Mouse (Mus musculus): Measurements from ENCODE around the gene Il17d.

Il17d gene

DNA sequence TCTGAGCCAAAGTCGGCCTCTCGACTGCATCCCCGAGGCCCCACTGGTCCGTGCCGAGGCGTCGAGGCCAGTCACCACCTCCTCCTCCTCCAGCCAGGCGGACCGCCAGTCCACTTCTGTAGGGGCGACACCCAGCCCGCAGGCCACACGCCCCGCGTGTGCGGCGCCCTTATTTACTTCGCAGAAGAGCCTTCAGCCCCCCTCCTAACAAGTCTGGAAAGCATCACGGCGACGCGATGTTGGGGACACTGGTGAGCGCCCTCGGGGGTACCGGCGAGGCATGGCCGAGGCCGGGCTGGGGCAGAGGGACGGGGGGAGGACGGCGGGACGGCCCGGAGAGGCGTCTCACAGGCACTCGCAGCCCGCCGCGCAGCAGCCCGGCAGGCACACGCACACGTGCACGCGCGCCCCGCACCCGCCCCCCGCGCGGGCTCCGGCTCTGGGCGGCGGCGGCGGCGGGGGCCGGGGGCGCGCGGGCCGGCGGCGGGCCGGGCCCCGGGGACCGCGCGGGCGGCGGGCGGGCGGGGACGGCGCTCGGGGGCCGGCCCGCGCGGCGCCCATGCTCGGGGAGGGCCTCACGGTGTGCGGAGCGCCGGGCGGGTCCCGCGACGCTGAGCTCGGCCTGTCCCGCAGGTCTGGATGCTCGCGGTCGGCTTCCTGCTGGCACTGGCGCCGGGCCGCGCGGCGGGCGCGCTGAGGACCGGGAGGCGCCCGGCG, at the start of gene Il17d:
Gene Il17d (plus strand): TSS at position 107 of the 717 bp plus-strand sequence.
- DNase-seq (ENCODE audit: low spot score), result peak; percentile 67

DNA sequence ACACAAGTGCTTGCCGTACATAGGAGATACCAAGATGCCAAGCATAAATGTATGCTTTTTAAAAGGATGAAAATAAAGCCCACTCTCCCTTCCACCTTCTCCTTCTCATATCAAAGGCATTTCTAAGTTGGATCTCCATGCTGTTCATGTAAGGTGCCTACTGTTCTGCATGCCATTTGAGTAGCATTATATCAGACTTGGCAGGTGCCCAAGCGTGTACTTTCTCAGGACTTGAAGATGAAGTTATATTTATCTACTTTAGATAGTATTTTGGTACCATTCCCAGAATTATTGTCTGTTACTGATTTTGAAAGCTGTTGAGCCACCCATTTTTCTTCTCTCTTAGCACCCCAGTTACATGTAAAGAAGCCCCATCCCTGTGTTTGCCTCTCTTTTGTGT, 49.5 kb upstream of the Il17d start:
- DNase-seq (ENCODE audit: low spot score), result peak; percentile 60

DNA sequence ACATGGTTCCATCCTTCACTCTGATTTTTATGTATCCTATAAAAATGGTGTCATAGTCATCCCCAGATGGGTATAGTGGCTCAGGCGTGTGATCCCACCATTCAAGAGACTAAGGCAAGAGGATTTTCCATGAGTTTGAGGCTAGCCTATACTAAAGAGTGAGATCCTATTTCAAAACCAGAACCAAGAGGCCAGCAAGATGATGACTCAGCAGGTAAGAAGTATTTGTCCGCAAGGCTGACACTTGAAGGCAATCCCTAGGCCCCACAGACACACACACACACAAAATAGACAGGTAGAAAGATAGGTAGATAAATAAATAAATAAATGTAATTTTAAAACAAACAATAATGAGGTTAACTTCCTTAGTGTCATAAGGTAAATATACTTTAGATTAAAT, 42.3 kb upstream of the Il17d start:
- DNase-seq (ENCODE audit: low spot score), result no peak

DNA sequence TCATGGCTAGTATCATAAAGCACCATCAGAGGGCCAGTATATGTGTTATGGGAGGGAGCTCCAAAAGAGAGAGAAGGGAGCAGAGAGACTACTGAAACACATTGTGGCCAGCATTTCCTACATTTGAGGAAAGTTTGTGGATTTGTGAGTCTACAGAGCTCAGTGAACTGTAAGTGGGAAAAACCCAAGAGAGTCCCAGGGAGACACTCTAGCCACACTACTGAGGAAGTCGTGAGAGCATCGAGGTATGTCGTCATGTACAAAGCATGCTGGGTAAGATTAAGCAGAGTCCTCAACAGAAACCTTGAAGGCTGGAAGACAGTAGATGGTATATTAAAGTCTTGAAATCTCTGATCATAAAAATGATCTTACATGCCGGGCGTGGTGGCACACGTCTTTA, 40.4 kb upstream of the Il17d start:
- DNase-seq (ENCODE audit: low spot score), result no peak

DNA sequence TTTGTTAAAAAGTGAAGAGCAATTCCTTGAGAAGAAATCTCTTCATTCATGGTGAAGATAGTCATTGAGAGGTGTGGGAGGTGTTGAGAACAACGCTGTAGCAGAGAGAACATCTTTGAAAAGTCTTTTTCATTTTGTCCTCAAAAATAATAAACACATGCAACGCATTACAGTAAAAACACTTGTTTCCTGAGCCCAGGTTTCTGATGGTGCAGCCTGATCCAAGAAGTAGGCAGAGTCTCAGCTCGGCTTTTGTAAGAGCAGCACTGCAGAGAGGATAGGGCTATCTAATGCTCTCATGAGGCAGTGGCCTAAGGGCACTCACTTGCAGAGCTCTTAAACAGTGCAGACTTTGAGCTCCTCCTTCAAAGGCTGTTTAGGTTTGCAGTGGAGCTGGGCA, 34.9 kb upstream of the Il17d start:
- DNase-seq (ENCODE audit: low spot score), result no peak

DNA sequence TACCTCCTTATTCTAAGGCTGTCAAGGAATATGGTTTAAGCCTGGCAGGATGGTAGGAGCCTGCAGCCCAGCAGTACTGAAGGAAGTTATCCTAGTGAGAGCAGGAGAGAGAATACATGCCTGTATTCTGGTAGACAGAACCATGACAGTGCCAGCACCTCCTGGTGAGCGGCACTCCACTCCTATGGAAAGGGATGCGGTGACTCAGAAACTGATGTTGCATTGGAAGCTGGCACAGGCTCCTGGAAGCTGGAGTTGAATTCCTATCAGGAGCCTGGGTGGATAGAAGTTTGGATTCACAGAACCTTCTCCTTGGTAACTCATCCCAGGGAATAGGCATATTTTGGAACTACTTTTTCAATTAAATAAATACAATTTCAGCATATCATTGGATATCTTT, 30.7 kb upstream of the Il17d start:
- no peak for DNase-seq (ENCODE audit: low spot score)

DNA sequence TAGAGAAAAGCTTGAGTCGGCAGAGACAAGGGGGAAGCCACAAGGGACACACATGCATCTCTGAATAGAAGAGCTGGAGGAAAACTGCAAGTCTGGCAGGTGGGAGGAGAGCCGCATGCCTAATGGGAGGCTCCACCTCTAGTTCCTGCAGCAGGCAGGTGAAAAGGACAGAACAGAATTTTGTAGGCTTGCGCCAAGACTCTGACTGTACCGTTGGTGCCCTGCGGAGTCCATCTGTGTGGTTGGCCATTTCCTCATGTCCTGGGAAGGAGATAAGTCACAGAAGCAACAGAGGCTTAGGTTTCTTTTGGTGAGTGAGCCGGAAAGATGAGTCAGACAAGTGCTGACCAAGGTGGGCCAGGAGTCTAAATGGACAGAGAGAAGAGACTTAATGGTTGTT, 20.8 kb upstream of the Il17d start:
- DNase-seq (ENCODE audit: low spot score), result no peak

DNA sequence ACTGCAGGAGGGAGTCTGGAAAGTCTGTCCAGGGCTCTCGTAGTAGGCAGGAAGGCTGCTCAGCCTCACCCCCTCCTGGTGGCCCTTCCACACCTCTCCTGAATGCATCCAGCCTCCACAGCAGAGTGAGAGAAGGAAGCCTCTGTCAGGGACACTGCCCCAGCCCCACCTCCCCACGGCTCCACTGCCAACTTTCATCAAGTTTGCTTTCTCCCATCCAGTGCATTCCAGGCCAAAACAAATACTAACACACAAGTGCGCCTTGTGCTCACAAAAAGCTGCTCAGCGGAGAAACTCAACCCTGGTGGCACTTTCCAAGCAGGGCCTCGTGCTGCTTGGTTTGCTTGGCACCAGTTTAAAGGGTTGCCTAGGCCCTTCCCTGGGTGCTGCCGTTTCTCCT, 15.0 kb upstream of the Il17d start:
- no peak for DNase-seq (ENCODE audit: low spot score)

DNA sequence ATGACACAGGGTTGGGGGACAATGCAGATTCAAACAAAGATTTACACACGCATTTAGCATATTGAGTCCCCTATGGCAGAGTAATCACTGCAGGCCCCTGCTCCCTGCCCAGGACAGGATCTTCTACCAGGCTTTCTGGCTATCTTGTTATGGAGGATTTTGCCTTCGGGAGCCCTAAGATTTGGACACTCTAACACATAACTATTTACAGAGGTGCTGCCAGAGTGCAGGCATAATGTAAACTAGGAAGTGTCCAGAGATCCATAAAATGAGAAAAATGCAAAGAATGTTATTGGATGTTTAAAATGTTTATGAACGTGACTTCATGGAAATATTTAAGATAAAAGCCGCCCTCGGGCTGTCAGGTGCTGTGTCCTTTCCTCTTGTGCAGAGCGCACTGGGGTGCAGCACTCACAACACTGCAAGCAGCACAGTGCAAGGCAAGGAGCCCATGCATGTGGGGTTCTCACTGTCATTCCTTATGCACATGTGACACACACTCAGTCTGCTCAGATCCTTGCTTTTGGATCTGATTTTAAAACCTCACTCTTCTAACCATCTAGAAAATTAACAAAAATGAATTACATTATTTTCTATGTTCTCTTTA, 9.3 kb upstream of the Il17d start:
- DNase-seq (ENCODE audit: low spot score), result no peak

DNA sequence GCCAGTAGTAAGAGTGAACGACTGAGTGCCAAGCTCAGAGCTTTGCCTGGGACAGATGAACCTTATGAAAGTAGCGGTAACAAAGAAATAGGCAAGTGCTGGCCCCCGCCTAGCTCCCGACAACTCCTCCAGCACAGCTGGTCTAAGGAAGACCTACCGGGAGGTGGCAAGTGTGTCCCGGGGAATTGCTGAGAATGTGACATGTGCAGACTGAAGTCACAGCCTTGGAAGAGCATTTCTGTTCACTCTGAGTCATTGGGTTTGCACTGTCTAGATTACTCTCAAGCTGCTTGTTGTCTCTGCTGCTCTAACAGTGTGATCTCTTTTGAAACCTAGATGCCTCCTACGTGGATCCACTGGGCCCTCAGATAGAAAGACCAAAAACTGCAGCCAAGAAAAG, 7.6 kb upstream of the Il17d start:
- DNase-seq (ENCODE audit: low spot score), result no peak

DNA sequence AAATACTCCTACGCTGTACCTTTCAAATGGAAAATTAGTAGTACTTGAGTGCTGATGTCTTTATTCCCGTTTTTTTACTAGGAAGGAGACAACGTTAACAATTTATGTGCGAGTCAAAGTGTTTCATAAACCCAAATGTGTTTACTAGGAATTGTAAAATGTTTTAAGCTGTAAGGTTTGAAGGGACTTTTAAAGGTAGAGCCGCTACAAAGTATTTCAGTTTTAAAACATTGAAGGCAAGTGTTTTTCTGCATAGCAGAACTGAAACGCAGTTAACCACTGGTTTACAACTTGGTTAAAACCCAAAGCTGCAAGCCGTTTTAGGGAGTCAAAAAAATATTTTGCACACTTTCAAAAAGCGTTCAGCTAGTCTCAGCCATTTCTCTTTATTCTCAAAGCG, 815 bp upstream of the Il17d start:
- DNase-seq (ENCODE audit: low spot score), result no peak

DNA sequence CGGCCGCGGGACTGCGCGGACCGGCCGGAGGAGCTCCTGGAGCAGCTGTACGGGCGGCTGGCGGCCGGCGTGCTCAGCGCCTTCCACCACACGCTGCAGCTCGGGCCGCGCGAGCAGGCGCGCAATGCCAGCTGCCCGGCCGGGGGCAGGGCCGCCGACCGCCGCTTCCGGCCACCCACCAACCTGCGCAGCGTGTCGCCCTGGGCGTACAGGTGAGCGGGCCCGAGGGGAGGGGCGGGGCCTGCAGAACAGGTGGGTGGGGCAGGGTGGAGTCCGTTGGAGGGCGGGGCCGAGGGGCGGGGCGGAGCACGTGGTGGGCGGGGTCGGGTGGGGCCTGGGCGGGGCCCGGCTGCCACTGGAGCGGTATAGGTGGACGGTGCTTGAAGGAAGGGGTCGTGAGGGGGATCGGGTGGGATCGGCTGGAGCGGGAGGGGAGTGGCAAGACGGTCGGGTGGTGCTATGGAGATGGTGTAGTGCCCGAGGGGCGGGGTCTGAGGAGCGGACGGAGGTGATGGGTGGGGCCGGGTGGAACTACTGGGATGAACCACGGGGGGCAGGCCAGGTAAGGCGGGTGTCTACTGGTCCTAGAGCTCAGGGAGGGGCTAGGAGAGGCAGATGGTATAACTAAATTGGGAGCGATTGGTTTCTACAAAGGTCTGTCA, 942 bp downstream of the Il17d start:
- DNase-seq (ENCODE audit: low spot score), result peak; percentile 86

DNA sequence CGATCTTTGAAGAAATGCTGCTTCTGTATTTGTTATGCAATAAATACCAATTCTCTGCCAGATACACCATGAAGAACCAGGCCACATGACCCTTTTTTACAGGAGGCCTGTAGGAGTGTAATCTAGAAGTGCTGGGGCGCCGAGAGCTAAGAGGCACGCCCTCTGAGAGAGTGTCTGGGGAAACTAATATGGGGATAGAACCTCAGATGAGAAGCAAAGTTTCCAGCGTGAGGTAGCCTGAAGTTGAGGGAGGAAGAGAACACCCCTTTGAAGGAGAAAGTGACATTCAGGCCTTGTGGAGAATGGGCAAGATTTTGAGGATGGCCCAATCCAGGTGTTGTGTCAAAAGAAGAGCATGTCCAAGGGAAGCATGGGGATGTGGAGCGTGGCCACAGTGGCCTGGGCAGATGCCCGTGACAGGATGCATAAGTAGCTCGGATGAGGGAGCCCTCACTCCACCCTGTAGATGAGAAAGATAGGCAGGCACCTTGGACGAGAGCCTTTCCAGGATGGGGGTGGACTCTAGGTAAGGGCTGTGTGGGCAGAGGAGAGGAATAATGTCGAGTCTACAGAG, 1.6 kb downstream of the Il17d start:
- DNase-seq (ENCODE audit: low spot score), result no peak

DNA sequence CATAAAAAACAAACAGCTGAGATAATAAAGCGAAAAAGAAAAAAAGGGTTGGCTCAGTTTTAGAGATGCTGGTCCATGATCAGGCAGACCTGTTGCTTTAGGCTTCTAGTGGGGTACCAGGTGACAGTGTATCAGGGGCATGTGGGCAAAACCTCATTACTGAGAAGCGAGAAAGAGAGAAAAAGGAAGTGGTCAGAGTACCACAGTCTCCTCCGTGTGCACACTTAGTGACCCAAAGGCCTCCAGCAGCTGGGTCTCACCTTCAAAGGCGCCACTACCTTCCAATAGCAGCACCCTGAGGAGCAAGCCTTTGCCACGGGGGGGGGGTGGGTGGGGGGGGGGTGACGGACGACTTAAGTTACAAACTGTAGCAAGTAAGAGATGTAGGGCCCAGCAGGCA, 2.5 kb downstream of the Il17d start:
- DNase-seq (ENCODE audit: low spot score), result no peak

DNA sequence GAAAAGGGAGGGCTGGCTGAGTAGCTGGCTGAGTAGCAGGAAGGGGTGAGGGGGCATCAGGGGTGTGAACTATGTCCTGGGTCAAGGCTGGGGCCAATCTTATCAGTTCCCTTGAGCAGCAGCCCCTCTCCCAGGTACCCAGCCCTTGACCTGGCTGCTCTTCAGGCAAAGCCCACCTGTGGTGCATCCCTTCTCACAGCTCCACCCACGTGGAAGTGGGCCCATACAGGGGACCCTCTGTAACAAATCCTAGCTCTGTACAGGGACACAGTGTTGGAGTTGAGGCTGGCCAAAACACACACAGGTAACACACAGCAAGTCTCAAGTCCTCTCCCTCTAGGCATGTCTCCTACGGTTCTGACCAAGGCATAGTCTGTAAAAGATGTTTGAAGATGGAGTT, 3.0 kb downstream of the Il17d start:
- DNase-seq (ENCODE audit: low spot score), result no peak

DNA sequence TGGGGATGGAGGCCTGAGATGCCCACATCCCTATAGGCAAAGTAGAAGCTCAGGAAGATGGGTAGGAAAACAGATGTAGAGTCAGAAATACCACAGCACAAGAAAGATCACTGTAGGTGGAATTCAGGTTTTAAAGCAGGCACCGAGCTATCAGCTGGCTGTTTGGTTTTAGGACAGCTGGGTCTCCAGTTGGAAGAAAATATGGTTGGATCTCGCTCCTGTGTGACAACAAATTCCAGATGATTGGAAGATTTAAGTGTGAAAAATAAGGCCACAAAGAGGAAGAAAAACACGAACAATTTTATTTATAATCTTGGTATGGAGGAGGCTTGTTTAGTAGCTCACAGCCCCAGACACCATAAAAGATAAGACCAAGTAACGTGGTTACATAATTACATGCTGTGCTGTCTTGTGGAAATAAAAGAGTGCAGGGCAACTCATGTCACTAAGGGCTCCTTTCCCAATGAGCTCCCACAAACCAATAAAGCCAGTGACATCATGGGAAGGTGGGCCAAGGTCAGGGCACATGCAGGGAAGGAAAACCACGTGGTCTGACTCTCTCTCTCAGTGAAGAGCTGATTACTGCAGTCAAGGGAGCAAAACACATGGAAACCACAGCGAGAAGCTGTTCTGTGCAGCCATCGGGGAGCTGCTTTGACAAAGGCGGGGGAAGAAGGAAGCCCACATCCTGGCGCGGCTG, 4.7 kb downstream of the Il17d start:
- peak; percentile 66 for DNase-seq (ENCODE audit: low spot score)

DNA sequence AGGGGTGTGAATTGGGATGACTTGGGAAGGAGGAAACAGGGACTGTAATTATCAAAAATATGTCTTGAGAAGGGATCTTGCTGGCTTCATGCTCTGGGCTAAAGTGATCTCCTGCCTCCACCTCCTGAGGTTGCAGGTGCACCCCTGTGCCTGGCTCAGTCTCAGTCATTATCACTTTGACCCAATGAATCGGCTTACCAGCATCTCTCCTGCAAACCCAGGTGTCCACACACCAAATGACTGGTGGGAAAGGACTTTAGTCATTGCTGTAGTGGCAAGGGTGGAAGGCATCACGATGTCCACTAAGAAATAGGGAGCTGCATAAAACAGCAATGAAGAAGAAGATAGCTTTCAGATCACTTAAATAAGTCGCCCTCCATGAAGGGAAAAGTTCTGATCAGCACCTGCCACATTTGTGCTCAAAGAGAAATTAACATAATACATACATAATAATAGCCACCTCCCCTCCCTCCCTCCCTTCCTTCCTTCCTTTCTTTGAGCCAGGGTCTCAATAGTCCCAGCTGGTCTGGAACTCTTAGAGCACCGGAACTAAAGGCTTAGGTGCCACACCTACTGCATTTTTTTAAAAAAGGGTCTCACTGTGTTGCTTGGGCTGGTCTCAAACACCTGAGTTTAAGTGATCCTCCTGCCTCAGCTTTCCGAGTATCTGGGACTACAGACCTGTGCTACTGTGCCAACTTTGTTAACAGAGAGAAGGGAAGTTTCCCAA, 5.4 kb downstream of the Il17d start:
- no peak for DNase-seq (ENCODE audit: low spot score)

DNA sequence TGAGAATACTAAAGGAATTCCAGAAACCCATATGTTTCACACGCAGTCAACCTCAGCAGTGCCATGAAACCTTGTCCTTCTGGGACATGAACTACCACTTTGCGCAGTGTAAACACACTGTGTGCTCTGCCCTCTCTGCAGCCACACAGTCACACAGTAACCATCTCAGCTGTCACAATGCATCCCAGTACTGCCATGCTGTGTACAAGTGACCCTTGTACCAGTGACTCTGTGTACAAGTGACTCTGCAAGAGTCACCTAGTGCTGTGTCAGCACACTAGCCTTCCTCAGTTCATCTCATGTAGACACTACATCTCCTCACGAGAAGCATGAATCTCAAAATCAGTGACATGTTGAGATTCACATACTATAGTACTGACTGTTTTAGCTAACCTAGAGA, 8.0 kb downstream of the Il17d start:
- no peak for DNase-seq (ENCODE audit: low spot score)

DNA sequence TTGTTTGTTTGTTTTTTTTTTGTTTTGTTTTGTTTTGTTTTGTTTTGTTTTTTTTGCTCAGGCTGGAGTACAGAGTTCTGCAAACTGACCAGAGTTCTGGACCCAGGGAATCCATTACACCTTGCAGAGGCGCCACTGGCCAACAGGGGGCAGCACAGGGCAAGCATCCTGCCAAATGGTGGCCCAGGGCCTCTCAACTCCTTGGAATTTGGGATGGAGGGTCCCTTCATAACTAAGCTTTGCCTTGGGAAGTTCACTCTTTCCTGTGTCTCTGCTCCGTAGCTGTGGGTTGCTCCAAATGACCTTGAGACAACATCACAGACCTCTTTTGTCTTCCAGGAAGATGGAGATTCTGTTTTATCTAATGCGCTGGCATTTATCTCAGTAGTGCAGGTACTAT, 8.6 kb downstream of the Il17d start:
- DNase-seq (ENCODE audit: low spot score), result peak; percentile 86

DNA sequence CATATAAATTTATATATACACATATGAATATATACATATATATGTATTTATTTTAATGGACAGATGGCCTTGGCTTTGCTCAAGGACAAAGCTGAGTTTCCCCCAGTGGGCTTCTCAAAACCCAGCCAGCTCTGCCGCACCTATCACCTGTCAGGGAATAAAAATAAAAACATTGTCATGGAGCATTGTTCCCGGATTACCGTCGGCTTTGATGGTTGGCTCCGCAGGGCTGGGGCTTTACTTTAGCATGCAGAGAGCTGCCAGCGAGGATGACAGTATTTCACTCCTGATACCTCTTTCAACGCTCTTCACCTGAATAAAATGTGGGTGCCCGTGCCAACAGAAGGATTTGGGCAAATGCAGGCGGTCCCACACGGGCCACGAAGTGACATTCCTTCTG, 9.3 kb downstream of the Il17d start:
- DNase-seq (ENCODE audit: low spot score), result no peak

DNA sequence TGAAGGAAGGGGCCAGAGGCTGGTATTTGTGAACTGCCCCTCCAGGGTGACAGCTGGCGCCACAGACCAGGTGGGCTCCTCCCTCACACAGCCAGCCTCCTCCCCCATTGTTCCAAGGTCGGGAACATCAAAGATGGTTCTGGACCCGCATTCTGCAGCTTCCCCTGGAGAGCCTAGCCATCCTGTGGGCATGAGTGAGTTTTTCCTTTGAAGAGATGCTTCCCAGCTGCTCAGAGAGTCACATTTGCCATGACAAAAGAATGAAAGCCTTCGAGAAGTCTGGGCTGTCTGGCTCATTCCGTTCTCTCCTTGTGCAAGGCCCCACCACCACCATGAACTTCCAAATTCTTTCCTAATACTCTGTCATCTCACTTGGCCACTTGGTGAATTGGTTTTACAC, 9.8 kb downstream of the Il17d start:
- DNase-seq (ENCODE audit: low spot score), result no peak

DNA sequence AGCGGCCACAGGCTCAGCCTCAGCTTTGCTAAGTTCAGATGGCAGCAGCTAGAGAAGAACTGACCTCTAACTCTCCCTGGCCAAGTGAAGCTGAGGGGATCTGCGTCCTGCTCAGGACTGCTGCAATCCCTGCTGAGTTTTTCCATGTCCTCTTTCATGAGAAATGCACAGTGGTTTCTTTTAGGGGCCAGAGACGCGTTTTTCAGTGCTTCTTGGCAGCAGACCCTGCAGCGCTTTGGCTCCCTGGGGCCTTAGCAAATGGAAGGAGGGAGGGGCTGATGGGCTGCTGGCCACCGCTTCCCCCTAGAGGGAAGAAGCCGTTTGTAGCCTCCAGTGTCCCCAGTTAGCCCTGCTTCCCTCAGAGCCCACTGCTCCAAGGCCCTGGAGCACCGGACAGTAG, 10.4 kb downstream of the Il17d start:
- DNase-seq (ENCODE audit: low spot score), result peak; percentile 68

Data from testis, postnatal 10 days (tissue).